Mouse (Mus musculus) heart, postnatal 0 days (tissue): ENCODE measurements around the gene Hnrnpc.

Source experiments
- CTCF ChIP-seq: IDR thresholded peaks from 2 replicates; pipeline ENCODE4 v1.5.1; 2016; ENCODE audit warnings: antibody characterized with exemption, control low read depth, low read depth
- EP300 ChIP-seq: IDR thresholded peaks from 2 replicates; pipeline ENCODE4 v1.6.1; 2016; ENCODE audit warnings: antibody characterized with exemption, low read depth

- TF ChIP-seq CTCF (no peak), EP300 (no peak)
These were observed 79.7 kb downstream of the Hnrnpc start for GRCm38 (mm10) chr14:52024133-52024532.
